Mouse (Mus musculus) adrenal gland, adult 8-10 months (tissue): ENCODE measurements around the gene Adm. TPM values are rescaled to one million over a fixed set of nuclear protein-coding genes. Genes with fewer than 3 reads are reported as not detected.
"Not testable (repeated sequence)": the region's sequence is repeated elsewhere in the genome, so short reads cannot be mapped to it uniquely, and the experiment has no call there.

Experiments used
- DNase-seq: peaks from one replicate; pipeline ENCODE4 v3.0.0; 2022
- total RNA-seq, 4 experiments: library from RNA; stranded (reverse); gene quantifications; 2 replicates each; pipeline ENCODE4 v1.2.4; 2022

Gene Adm
- total RNA-seq, 4 experiments from 2014 or later = 21.2 to 81.4 (median 35.9) TPM

GRCm38 (mm10) chr7:110628611-110629354, 1.3 kb downstream of the Adm start:
- DNase-seq = no peak

- peak; percentile 72 for DNase-seq
These were observed 2.6 kb downstream of the Adm start for GRCm38 (mm10) chr7:110629892-110630666.

DNA sequence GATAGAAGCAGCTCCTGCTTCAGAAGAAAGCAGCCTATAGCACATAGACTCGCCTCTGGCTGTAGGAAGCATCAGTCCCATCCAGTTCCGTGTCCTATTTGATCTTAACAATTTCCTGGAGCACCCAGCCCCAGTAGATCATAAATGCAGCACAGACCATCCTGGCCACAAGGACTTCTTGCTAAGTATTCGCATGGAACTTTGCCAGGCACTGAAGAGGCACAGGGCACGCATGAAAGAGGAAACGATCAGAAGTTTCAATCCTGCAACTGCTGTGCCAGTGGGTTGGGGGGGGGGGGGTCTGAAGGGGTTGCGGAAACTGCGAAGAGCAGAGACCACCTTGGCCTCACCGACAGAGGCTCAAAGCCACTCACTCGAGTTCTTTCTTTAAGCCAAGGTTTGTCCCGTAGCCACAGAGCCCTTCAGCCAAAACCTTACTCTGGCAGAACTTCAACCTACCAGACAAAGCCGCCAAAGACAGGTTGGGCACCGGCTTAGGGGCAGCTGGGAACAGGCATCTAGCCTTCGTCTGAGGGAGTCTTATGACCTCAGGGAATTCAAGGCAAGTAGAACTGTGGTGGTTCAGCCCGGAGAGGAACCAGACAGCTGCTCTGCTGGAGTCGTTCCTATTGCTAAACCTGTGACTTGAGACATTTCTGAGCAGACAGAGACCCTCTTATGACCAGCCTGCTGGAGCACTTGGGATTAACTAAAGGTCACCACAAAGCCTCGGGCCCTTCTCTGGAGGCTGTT, 3.9 kb downstream of the Adm start:
- DNase-seq = no peak

DNA sequence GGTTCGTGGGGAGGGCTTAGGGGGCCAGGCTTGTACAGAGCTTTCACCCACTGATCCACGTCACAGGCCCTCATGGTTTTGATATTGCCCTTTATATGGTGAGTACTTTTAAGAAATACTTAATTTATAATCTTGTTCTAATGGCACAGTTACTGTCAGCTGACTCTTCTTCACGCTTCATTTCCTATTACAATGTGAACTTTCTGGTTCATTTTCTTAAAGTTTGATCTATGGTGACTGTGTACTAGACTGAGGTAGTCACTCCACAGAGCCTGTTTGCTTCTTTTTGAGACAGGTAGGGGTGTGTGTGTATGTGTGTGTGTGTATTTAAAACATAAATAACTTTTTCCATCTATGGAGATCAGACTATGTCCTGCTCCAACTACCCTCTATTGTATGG, 8.5 kb downstream of the Adm start:
- DNase-seq = no peak

DNA sequence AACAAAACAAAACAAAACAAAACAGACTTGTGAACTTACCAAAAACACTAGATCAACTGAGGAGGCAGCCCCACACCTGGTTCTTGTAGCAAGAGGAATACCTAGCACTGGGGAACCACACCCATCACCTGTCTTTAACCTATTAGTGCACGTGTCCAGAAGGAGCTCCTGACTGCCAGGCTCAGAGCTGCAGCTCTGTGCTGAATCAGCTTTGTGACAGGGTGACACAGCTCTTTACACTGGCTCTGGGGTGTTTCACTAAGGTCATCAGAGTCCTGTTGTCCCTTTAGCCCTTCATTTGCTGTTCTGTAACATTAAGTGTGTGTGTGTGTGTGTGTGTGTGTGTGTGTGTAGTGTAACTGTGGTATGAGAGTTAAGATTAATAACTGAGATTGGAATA, 9.1 kb downstream of the Adm start:
- no peak for DNase-seq

- no peak for DNase-seq
These were observed 11.0 kb downstream of the Adm start for GRCm38 (mm10) chr7:110638305-110639110.

DNA sequence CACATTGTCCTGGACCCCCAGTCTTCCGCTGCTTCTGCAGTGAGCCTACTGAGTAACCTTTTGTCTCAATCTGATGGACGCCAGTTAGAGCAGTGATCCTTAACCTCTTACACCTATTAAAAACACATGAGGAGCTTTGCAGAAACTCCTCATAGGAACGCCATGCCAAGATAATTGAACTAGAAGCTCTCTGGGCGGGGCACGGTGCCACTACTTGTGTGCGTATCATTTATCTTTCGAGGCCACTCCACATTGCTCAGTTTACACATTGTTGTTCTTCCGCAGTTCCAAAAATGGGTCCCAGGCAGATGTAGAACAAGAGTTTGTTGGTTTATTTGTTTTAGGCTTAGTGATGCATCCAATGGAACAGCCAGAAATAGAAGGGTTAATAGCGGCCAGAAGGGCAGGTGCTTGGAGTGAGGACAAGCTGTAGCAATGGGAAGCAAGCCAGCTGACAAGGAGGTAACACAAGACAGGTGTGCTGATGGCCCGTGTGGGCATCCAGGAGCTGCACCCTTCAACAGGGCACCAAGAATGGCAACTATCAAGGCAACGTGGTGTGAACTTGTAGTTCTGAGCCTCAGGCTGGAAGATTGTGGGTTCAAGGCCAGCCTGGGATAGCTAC, 11.9 kb downstream of the Adm start:
- no peak for DNase-seq

- not testable (repeated sequence) for DNase-seq
These were observed 12.5 kb downstream of the Adm start for GRCm38 (mm10) chr7:110639958-110640357.

DNA sequence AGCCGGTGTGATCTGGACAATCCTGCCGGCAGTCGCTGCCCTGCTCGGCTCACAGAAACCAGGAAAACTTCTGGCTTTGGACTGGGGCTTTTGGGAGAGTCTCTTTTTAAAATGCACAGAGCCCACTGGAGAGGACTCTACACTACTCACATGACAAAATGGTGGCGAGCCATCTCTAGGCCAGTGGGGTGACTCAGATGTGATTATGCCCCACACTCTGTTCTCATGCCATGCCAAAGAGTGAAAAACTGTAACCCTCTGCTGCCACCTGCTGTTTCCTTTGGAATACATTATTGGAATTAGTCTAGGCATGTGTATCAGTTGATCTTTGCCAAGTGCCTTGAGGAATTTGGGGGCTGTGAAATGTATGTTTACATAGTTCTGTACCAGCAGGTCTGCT, 17.9 kb downstream of the Adm start:
- peak; percentile 47 for DNase-seq

- DNase-seq = no peak
These were observed 18.4 kb downstream of the Adm start for GRCm38 (mm10) chr7:110645859-110646258.

DNA sequence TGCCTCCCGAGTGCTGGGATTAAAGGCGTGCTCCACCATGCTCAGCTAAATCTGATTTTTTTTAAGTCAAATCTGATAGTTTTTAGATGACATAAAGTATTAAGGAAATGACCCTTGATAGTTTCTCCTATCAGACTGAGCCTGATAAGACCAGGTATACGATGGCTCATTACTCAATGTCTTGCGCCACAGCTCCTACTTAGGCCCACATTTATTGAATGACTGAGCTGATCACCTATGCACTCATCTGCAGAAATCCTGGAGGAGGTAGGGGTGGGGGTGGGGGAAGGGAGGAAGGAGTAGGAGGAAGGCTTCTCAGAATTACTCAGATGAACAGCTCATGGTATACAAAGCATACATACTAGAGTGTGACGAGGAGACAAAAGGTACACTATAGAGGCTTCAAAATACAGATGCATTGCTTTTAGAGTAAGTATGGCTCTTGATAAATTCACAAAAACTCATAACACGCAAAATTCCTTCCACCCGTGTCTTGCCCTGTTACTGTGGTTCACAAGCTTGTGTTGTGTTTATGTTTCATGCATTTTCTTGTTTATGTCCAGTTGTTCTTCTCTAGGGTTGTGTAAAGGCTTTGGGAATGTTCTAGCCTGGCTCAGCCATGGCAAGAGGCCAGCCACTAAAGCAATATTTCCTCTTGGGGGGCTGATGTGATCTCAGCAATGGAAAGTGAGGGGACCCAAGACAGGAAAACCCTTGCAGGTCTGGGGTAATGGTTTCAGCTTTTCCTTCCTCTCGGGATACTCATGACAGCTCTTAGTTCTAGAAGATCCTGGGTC, 19.3 kb downstream of the Adm start:
- no peak for DNase-seq

- DNase-seq = no peak
These were observed 20.3 kb downstream of the Adm start for GRCm38 (mm10) chr7:110647559-110648454.

DNA sequence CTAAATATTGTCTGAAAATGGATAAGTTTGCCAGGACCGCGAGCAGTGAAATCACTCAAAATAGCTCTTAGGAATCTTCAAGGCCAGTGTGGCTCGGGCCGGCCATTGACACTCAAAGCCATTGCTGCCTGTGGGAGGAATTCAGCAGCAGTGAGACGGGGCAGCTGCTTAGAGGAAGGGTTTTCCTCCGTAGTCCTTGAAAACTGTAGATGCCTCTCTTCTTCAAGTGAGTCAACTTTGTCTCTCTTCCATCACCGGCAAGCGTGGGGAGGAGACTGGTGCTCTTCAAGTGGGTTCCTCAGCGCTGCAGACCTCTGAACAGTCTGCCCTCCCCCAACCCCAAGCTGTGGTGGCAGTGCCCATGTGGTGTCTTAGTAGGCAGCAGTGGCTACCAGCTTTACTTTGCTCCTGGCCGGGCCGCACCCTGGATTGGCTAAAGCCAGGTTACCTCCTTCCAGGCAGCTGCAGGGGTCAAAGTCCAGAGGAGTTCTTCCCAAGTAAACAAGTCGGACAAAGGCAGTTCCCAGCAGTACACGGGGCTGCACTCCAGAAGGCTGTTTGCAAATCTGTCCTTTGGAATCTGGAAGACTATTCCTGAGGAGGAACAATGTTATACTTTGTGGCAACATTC, 21.1 kb downstream of the Adm start:
- DNase-seq = peak; percentile 22

DNA sequence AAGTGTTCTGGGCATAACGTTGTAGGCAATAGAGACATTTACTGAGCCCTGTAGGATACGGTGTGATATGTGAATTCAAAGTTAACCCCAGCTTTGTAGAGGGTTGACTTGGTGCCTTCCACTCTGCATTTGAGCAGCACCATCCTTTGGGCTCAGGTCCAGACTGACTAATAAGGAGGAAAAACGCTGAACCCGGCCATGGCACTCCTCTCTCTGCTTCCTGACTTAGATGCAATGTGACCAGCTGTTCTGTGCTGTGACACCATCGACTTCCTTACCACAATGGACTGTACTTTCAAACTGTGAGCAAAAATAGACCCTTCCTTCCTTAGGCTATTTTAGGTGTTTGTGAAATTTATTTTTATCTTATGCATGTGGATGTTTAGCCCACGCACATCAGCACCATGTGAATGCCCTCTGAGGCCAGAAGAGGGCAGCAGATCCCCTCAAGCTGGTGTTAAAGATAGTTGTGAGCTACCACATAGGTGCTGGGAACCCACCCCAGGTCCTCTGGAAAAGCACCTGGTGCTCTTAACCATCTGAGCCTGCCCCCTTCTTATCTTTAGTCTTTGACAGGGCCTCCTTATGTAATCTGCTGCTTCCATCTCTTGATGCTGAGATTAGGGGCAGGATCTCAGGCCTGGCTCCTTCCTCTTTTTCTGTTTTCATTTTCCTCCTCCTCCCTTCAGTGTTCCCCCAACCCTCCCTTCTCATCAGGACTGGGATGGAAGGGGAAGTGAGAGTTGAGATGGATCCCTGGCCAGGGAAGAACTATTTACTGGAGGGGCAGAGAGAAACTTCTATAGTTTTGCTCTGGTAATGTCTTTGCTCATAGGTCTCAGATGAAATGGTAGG, 21.9 kb downstream of the Adm start:
- DNase-seq = no peak

- DNase-seq = no peak
These were observed 23.0 kb downstream of the Adm start for GRCm38 (mm10) chr7:110650491-110650890.

- DNase-seq = no peak
These were observed 23.6 kb downstream of the Adm start for GRCm38 (mm10) chr7:110651091-110651490.

GRCm38 (mm10) chr7:110655230-110655629, 27.8 kb downstream of the Adm start:
- DNase-seq = no peak

DNA sequence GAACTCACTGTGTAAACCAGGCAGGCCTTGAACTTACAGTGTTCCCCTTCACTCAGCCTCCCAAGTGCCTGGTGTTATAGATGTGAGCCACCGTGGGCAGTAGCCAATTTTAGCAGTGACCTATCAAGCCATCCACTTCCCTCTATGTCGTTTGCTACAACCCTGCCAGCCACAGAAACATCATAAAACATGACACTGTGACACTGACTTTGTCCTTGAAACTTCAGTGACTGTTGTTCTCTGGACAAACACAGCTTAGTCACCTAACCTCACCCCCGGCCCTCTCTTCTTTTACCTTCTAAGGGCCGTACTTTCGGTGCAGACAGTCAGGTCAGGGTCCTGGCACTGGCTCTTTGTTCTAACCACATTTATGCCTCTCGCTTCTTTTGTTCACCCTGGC, 28.5 kb downstream of the Adm start:
- peak; percentile 78 for DNase-seq
